Mouse (Mus musculus) liver, adult 2 months (tissue): ENCODE results near the gene Olfr792. TPM values are rescaled to one million over a fixed set of nuclear protein-coding genes. Genes with fewer than 3 reads are reported as not detected.

ENCODE experiments used
- DNase-seq: peaks from one replicate; pipeline ENCODE4 v3.0.0-alpha.2; 2011; ENCODE audit warnings: low read depth, low spot score; ENCODE audit errors: extremely low read depth
- H3K27ac ChIP-seq: fragments of 200-500 bp; replicated peaks from 2 replicates; pipeline ENCODE4 v1.5.1; 2012; ENCODE audit warnings: low read depth, mild to moderate bottlenecking, control low read depth, inconsistent platforms, low read length; ENCODE audit not compliant: insufficient read depth
- H3K27me3 ChIP-seq: fragments of 200-500 bp; 2 replicates; pipeline ENCODE4 v1.6.1; 2012; ENCODE audit warnings: mild to moderate bottlenecking, moderate library complexity, low read length, inconsistent platforms; ENCODE audit not compliant: control insufficient read depth, insufficient read depth
- H3K36me3 ChIP-seq: fragments of 200-500 bp; 2 replicates; pipeline ENCODE4 v1.6.1; 2012; ENCODE audit warnings: low read length, inconsistent platforms; ENCODE audit not compliant: control insufficient read depth, insufficient read depth
- H3K4me1 ChIP-seq: fragments of 200-500 bp; 2 replicates; pipeline ENCODE4 v1.6.1; 2011; ENCODE audit warnings: low read length; ENCODE audit not compliant: control insufficient read depth, insufficient read depth
- H3K4me3 ChIP-seq: fragments of 200-500 bp; 2 replicates; pipeline ENCODE4 v1.5.1; 2011; ENCODE audit warnings: low read depth, mild to moderate bottlenecking, control low read depth, low read length, moderate library complexity; ENCODE audit not compliant: insufficient read depth
- H3K79me2 ChIP-seq: fragments of 200-500 bp; 2 replicates; pipeline ENCODE4 v1.6.1; 2012; ENCODE audit warnings: inconsistent platforms, mild to moderate bottlenecking, low read length, moderate library complexity; ENCODE audit not compliant: control insufficient read depth, insufficient read depth
- H3K9ac ChIP-seq: fragments of 200-500 bp; 2 replicates; pipeline ENCODE4 v1.6.1; 2012; ENCODE audit warnings: low read depth, mild to moderate bottlenecking, control low read depth, inconsistent platforms, low read length
- CTCF ChIP-seq: fragments of 200-500 bp; IDR thresholded peaks from 2 replicates; pipeline ENCODE4 v1.5.1; 2011; ENCODE audit warnings: low read depth, low read length, control low read depth
- POLR2A ChIP-seq: fragments of 200-500 bp; IDR thresholded peaks from 2 replicates; pipeline ENCODE4 v1.6.1; 2011; ENCODE audit warnings: low read length, control low read depth; ENCODE audit not compliant: insufficient read depth; ENCODE audit errors: extremely low read depth
- WGBS: fragments of 180-500 bp; shearing (Covaris S2); methylation state at CpG from one replicate; pipeline ENCODE4 v1.1.7; 2018; 5-methylcytosine and 5-hydroxymethylcytosine counted together
- polyA plus RNA-seq: library from polyadenylated mRNA; depleted of rRNA; stranded (reverse); fragments of >200 nt; gene quantifications from 2 replicates; pipeline ENCODE4 v1.2.3, GENCODE M21; 2012; rRNA removed
- total RNA-seq: library from RNA; depleted of rRNA; stranded (reverse); fragments of >200 nt; gene quantifications from 2 replicates; pipeline ENCODE4 v1.2.3, GENCODE M21; 2014; rRNA removed

The Olfr792 gene
- total and polyA plus RNA-seq, 2 experiments = not detected

- WGBS = 42% methylated on average over 1 of the region's 1 CpGs
Measured at GRCm38 (mm10) chr10:129577066-129577465, 38.1 kb downstream of the Olfr792 start.

More at GRCm38 (mm10) chr10:129577066-129577465, 38.1 kb downstream of the Olfr792 start:
- Histone ChIP-seq H3K4me3 (no peak overlapping the region), H3K36me3 (no peaks in the 10 kb centered on the region), H3K27me3 (no peaks in the 10 kb centered on the region), H3K4me1 (no peaks in the 10 kb centered on the region), H3K27ac (no peak overlapping the region), H3K9ac (no peak overlapping the region), H3K79me2 (no peaks in the 10 kb centered on the region)
- TF ChIP-seq POLR2A (no peak), CTCF (no peak)
- no peak for DNase-seq

Other genes starting within 250 kb of the Olfr792 start
- not detected in 2 replicates for gene Olfr780, start 221.0 kb upstream of the Olfr792 start, total RNA-seq
- not detected in 2 replicates for gene Olfr780, start 221.0 kb upstream of the Olfr792 start, polyA plus RNA-seq
- gene Olfr781, start 210.3 kb upstream of the Olfr792 start, total RNA-seq = not detected in 2 replicates
- not detected in 2 replicates for gene Olfr781, start 210.3 kb upstream of the Olfr792 start, polyA plus RNA-seq
- not detected in 2 replicates for gene Olfr782, start 190.3 kb upstream of the Olfr792 start, total RNA-seq
- not detected in 2 replicates for gene Olfr782, start 190.3 kb upstream of the Olfr792 start, polyA plus RNA-seq
- 0.09 and 0.13 TPM in 2 replicates for gene Olfr784, start 155.1 kb upstream of the Olfr792 start, total RNA-seq
- not detected in 2 replicates for gene Olfr784, start 155.1 kb upstream of the Olfr792 start, polyA plus RNA-seq
- gene Olfr785, start 133.7 kb upstream of the Olfr792 start, total RNA-seq = not detected in 2 replicates
- gene Olfr785, start 133.7 kb upstream of the Olfr792 start, polyA plus RNA-seq = not detected in 2 replicates
- gene Olfr786, start 111.9 kb upstream of the Olfr792 start, total RNA-seq = not detected in 2 replicates
- gene Olfr786, start 111.9 kb upstream of the Olfr792 start, polyA plus RNA-seq = not detected in 2 replicates
- not detected in 2 replicates for gene Olfr787, start 77.3 kb upstream of the Olfr792 start, total RNA-seq
- not detected in 2 replicates for gene Olfr787, start 77.3 kb upstream of the Olfr792 start, polyA plus RNA-seq
- gene Olfr788, start 68.2 kb upstream of the Olfr792 start, total RNA-seq = not detected in 2 replicates
- gene Olfr788, start 68.2 kb upstream of the Olfr792 start, polyA plus RNA-seq = not detected in 2 replicates
- not detected in 2 replicates for gene Olfr789, start 54.4 kb upstream of the Olfr792 start, total RNA-seq
- not detected in 2 replicates for gene Olfr789, start 54.4 kb upstream of the Olfr792 start, polyA plus RNA-seq
- gene Olfr790, start 40.7 kb upstream of the Olfr792 start, total RNA-seq = not detected in 2 replicates
- not detected in 2 replicates for gene Olfr790, start 40.7 kb upstream of the Olfr792 start, polyA plus RNA-seq
- gene Olfr791, start 17.4 kb upstream of the Olfr792 start, total RNA-seq = not detected in 2 replicates
- gene Olfr791, start 17.4 kb upstream of the Olfr792 start, polyA plus RNA-seq = not detected in 2 replicates
- not detected in 2 replicates for gene Olfr794, start 28.5 kb downstream of the Olfr792 start, total RNA-seq
- gene Olfr794, start 28.5 kb downstream of the Olfr792 start, polyA plus RNA-seq = not detected in 2 replicates
- gene Olfr796, start 73.4 kb downstream of the Olfr792 start, total RNA-seq = not detected in 2 replicates
- gene Olfr796, start 73.4 kb downstream of the Olfr792 start, polyA plus RNA-seq = not detected in 2 replicates
- gene Olfr798, start 88.8 kb downstream of the Olfr792 start, total RNA-seq = not detected in 2 replicates
- gene Olfr798, start 88.8 kb downstream of the Olfr792 start, polyA plus RNA-seq = not detected in 2 replicates
- gene Olfr799, start 98.3 kb downstream of the Olfr792 start, total RNA-seq = not detected in 2 replicates
- not detected in 2 replicates for gene Olfr799, start 98.3 kb downstream of the Olfr792 start, polyA plus RNA-seq
- not detected in 2 replicates for gene Olfr800, start 118.5 kb downstream of the Olfr792 start, total RNA-seq
- not detected in 2 replicates for gene Olfr800, start 118.5 kb downstream of the Olfr792 start, polyA plus RNA-seq
- gene Olfr801, start 134.7 kb downstream of the Olfr792 start, total RNA-seq = not detected in 2 replicates
- not detected in 2 replicates for gene Olfr801, start 134.7 kb downstream of the Olfr792 start, polyA plus RNA-seq
- not detected in 2 replicates for gene Olfr802, start 149.0 kb downstream of the Olfr792 start, total RNA-seq
- gene Olfr802, start 149.0 kb downstream of the Olfr792 start, polyA plus RNA-seq = not detected in 2 replicates
- not detected in 2 replicates for gene Olfr803, start 155.1 kb downstream of the Olfr792 start, total RNA-seq
- gene Olfr803, start 155.1 kb downstream of the Olfr792 start, polyA plus RNA-seq = not detected in 2 replicates
- not detected in 2 replicates for gene Olfr804, start 164.0 kb downstream of the Olfr792 start, total RNA-seq
- gene Olfr804, start 164.0 kb downstream of the Olfr792 start, polyA plus RNA-seq = not detected in 2 replicates
- not detected in 2 replicates for gene Olfr805, start 190.2 kb downstream of the Olfr792 start, total RNA-seq
- gene Olfr805, start 190.2 kb downstream of the Olfr792 start, polyA plus RNA-seq = not detected in 2 replicates
- gene Olfr806, start 202.8 kb downstream of the Olfr792 start, total RNA-seq = not detected in 2 replicates
- gene Olfr806, start 202.8 kb downstream of the Olfr792 start, polyA plus RNA-seq = not detected in 2 replicates
- gene Olfr807, start 218.6 kb downstream of the Olfr792 start, total RNA-seq = not detected in 2 replicates
- gene Olfr807, start 218.6 kb downstream of the Olfr792 start, polyA plus RNA-seq = not detected in 2 replicates
- gene Olfr808, start 226.3 kb downstream of the Olfr792 start, total RNA-seq = not detected in 2 replicates
- not detected in 2 replicates for gene Olfr808, start 226.3 kb downstream of the Olfr792 start, polyA plus RNA-seq
- gene Olfr809, start 235.5 kb downstream of the Olfr792 start, total RNA-seq = not detected in 2 replicates
- gene Olfr809, start 235.5 kb downstream of the Olfr792 start, polyA plus RNA-seq = not detected in 2 replicates